Mouse (Mus musculus) midbrain, embryonic 11.5 days (tissue): ENCODE results near the gene Kif5a. TPM values are rescaled to one million over a fixed set of nuclear protein-coding genes. Genes with fewer than 3 reads are reported as not detected.

Source experiments
- ATAC-seq: fragments of 200-750 bp; cut with Nextera tagmentation; 2 replicates; pipeline ENCODE4 v1.8.0; 2017; ENCODE audit warnings: moderate TSS enrichment, moderate library complexity; ENCODE audit not compliant: low FRiP score
- DNase-seq: peaks from one replicate; pipeline ENCODE4 v3.0.0; 2015; ENCODE audit warnings: low spot score; ENCODE audit errors: missing footprints
- H3K27ac ChIP-seq: fragments of 300-500 bp; sonication (generic); 2 replicates; pipeline ENCODE4 v1.5.1; 2014; ENCODE audit warnings: low read depth, low read length
- H3K27me3 ChIP-seq: fragments of 300-500 bp; sonication (generic); 2 replicates; pipeline ENCODE4 v1.6.1; 2014; ENCODE audit warnings: mild to moderate bottlenecking, low read length, moderate library complexity, mixed read lengths; ENCODE audit not compliant: control insufficient read depth, insufficient read depth
- H3K36me3 ChIP-seq: fragments of 300-500 bp; sonication (generic); 2 replicates; pipeline ENCODE4 v1.6.1; 2014; ENCODE audit warnings: mild to moderate bottlenecking, low read length, moderate library complexity, mixed read lengths; ENCODE audit not compliant: control insufficient read depth, insufficient read depth
- H3K4me1 ChIP-seq: fragments of 300-500 bp; sonication (generic); 2 replicates; pipeline ENCODE4 v1.6.1; 2014; ENCODE audit warnings: low read length; ENCODE audit not compliant: control insufficient read depth, insufficient read depth
- H3K4me2 ChIP-seq: fragments of 300-500 bp; sonication (generic); 2 replicates; pipeline ENCODE4 v1.6.1; 2014; ENCODE audit warnings: mild to moderate bottlenecking, moderate library complexity
- H3K4me3 ChIP-seq: fragments of 300-500 bp; sonication (generic); 2 replicates; pipeline ENCODE4 v1.5.1; 2014; ENCODE audit warnings: low read depth, low read length
- H3K9ac ChIP-seq: fragments of 300-500 bp; sonication (generic); 2 replicates; pipeline ENCODE4 v1.6.1; 2014; ENCODE audit warnings: low read length
- H3K9me3 ChIP-seq: fragments of 300-500 bp; sonication (generic); 2 replicates; pipeline ENCODE4 v1.6.1; 2016; ENCODE audit warnings: low read length; ENCODE audit not compliant: control insufficient read depth
- WGBS: fragments of 180-500 bp; shearing (Covaris S2); extraction: QIAGEN DNeasy Blood & Tissue Kit; methylation state at CpG from one replicate; pipeline ENCODE4 v1.1.7; 2014; 5-methylcytosine and 5-hydroxymethylcytosine counted together
- polyA plus RNA-seq: library from polyadenylated mRNA; unstranded; fragments of >200 nt; fragmentation: Nextera tagmentation; extraction: Ambion mirVana; gene quantifications from 2 replicates; pipeline ENCODE4 v1.2.1, GENCODE M21; 2014

Gene Kif5a
- polyA plus RNA-seq, 1 experiment from 2014 or later = 26.3 TPM

DNA sequence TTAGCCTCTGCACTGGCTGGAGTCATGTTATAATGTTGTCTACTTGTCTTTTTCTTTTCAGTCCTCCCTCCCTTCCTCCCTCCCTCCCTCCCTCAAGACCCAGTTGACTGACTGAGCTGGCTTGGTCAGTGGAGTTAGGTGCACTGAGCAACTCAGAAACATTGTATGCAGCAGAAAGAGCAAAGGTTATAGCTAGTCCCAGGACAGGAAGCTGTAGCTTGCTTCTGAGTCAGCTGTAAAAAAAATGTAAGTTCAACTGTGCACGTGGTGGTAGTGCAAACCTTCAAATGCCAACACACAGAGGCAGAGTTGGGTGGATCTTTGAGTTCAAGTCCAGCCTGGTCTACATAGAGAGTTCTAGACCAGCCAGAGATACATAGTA is 48.7 kb downstream of the Kif5a start:
- H3K4me2 ChIP-seq = no peak overlapping the region
- 82% methylated on average over 1 of the region's 1 CpGs for WGBS
- DNase-seq (no peak), ATAC-seq (no peak)
- no peak overlapping the region for H3K27ac ChIP-seq
- no peak overlapping the region for H3K4me3 ChIP-seq
- peaks cover 8% of the 10 kb centered on the region for H3K4me1 ChIP-seq
- no peak overlapping the region for H3K9ac ChIP-seq
- no peaks in the 10 kb centered on the region for H3K27me3 ChIP-seq
- H3K36me3 ChIP-seq = no peaks in the 10 kb centered on the region
- H3K9me3 ChIP-seq = no peaks in the 10 kb centered on the region

GRCm38 (mm10) chr10:127213704-127214421 is 49.3 kb downstream of the Kif5a start:
- DNase-seq = no peak
- H3K4me3 ChIP-seq = no peak overlapping the region
- H3K27me3 ChIP-seq = no peaks in the 10 kb centered on the region
- no peaks in the 10 kb centered on the region for H3K36me3 ChIP-seq
- no peaks in the 10 kb centered on the region for H3K9me3 ChIP-seq
- WGBS = 86% methylated on average over 13 of the region's 13 CpGs
- H3K27ac ChIP-seq = no peak overlapping the region
- H3K9ac ChIP-seq = no peak overlapping the region
- peaks cover 8% of the 10 kb centered on the region for H3K4me1 ChIP-seq
- ATAC-seq = no peak
- no peak overlapping the region for H3K4me2 ChIP-seq

DNA sequence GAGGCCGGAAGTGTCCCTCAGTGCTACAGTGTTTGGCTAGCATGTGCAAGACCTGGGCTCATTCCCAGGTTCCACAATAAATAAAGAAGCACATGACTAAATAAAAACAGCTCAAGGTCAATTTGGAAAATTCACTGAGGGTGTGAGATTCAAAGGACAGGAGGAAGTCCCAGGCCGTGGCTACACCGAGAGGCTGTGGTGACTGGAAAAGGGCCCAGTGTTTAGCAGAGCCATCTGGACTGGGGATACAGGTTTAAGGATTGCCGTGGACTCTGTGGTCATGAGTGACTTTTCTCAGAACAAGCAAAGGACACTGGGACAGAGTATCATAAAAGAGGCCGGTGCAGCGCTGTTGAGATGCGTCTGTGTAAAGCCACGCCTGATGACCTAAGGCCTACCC is 49.9 kb downstream of the Kif5a start:
- Histone ChIP-seq H3K9me3 (no peaks in the 10 kb centered on the region), H3K27me3 (no peaks in the 10 kb centered on the region), H3K4me1 (peaks cover 8% of the 10 kb centered on the region), H3K9ac (no peak overlapping the region), H3K4me3 (no peak overlapping the region), H3K27ac (no peak overlapping the region), H3K36me3 (0 out of 2 replicates have a peak, but pooled peaks cover 2% of the 10 kb centered on the region), H3K4me2 (no peak overlapping the region)
- no peak for DNase-seq
- WGBS = 91% methylated on average over 8 of the region's 8 CpGs
- no peak for ATAC-seq

GRCm38 (mm10) chr10:127211414-127211854 is 51.7 kb downstream of the Kif5a start, which contains the start of gene Pip4k2c:
TSS of gene Pip4k2c (minus strand) at chr10:127211585.
- ATAC-seq (peak; percentile 96), DNase-seq (peak; percentile 97)
- Histone ChIP-seq H3K4me1 (peaks cover 8% of the 10 kb centered on the region), H3K4me2 (peak within 1 kb of the TSS; percentile 90), H3K27ac (no peak within 1 kb of the TSS), H3K4me3 (peak within 1 kb of the TSS; percentile 86), H3K27me3 (no peaks in the 10 kb centered on the region), H3K9me3 (no peaks in the 10 kb centered on the region), H3K36me3 (peaks cover 2% of the 10 kb centered on the region; the same call in 1 of the 2 replicates), H3K9ac (peak within 1 kb of the TSS; percentile 86)
- WGBS = under 1% methylated on average over 46 of the region's 47 CpGs

DNA sequence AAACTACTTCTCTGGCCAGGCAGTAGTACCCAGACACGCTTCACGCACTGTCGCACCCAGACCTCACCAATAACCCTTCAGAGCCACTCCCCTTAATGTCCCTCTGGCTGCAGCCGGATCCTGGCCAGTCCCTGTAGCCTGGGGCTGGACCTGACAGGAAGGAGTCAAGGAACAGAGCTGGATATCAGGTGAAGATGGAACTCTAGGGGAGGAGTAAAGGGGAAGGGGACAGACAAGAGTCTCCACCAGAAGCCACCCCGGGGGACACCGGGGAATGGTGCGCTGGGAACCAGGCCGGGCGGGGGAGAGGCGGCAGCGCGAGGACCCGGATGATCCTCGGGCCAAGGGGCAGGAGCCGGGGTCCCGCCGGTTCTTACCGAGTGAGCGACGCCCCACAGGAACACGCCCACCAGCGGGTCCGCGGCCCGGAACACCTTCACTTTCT is 52.2 kb downstream of the Kif5a start:
- Histone ChIP-seq H3K4me2 (peak overlapping the region; percentile 90), H3K4me1 (peaks cover 8% of the 10 kb centered on the region), H3K4me3 (peak overlapping the region; percentile 86), H3K36me3 (peaks cover 2% of the 10 kb centered on the region; the same call in 1 of the 2 replicates), H3K27me3 (no peaks in the 10 kb centered on the region), H3K9me3 (no peaks in the 10 kb centered on the region), H3K27ac (no peak overlapping the region), H3K9ac (peak overlapping the region; percentile 86)
- DNase-seq (no peak), ATAC-seq (peak; percentile 73)
- 0% methylated on average over 25 of the region's 25 CpGs for WGBS

- H3K9me3 ChIP-seq = no peaks in the 10 kb centered on the region
- peak overlapping the region; percentile 90 for H3K4me2 ChIP-seq
- H3K9ac ChIP-seq = no peak overlapping the region
- H3K36me3 ChIP-seq = peaks cover 2% of the 10 kb centered on the region; the same call in 1 of the 2 replicates
- H3K27me3 ChIP-seq = no peaks in the 10 kb centered on the region
- H3K4me3 ChIP-seq = no peak overlapping the region; the same call in 1 of the 2 replicates
- H3K4me1 ChIP-seq = peaks cover 8% of the 10 kb centered on the region
- no peak overlapping the region for H3K27ac ChIP-seq
- ATAC-seq (no peak), DNase-seq (no peak)
- WGBS = 86% methylated on average over 13 of the region's 13 CpGs
These were observed 53.1 kb downstream of the Kif5a start for GRCm38 (mm10) chr10:127209928-127210570.

GRCm38 (mm10) chr10:127208921-127209320 is 54.2 kb downstream of the Kif5a start:
- peaks cover 4% of the 10 kb centered on the region; the same call in 1 of the 2 replicates for H3K36me3 ChIP-seq
- no peak overlapping the region for H3K27ac ChIP-seq
- H3K27me3 ChIP-seq = no peaks in the 10 kb centered on the region
- H3K4me3 ChIP-seq = no peak overlapping the region
- H3K9me3 ChIP-seq = no peaks in the 10 kb centered on the region
- ATAC-seq (no peak), DNase-seq (no peak)
- WGBS = 84% methylated on average over 4 of the region's 4 CpGs
- no peak overlapping the region for H3K4me2 ChIP-seq
- no peak overlapping the region for H3K9ac ChIP-seq
- H3K4me1 ChIP-seq = peaks cover 8% of the 10 kb centered on the region

DNA sequence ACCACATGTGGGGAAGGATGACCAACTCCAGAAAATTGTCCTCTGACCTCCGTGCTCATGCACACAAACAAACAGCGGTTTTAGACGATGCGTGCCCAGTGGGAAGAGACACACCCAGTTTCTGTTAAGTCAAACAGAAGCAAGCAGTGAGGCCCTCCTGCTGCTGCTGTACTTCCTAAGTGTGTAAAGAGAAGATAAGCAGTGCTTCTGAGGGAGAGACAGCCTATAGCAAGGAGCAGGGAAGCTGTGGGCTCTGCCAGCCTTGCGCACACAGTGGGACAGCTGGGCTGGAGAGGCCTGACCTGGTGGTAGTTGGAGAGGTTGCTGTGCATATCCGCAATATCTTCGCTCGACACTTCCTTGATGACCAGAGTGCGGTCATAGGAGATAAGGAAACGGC is 57.8 kb downstream of the Kif5a start:
- peaks cover 6% of the 10 kb centered on the region; the same call in 1 of the 2 replicates for H3K36me3 ChIP-seq
- no peaks in the 10 kb centered on the region for H3K27me3 ChIP-seq
- H3K4me3 ChIP-seq = no peak overlapping the region
- DNase-seq = no peak
- H3K9ac ChIP-seq = no peak overlapping the region
- peaks cover under 1% of the 10 kb centered on the region; the same call in 1 of the 2 replicates for H3K4me1 ChIP-seq
- ATAC-seq = no peak
- no peaks in the 10 kb centered on the region for H3K9me3 ChIP-seq
- no peak overlapping the region for H3K4me2 ChIP-seq
- 87% methylated on average over 10 of the region's 10 CpGs for WGBS
- H3K27ac ChIP-seq = no peak overlapping the region; the same call in 1 of the 2 replicates

GRCm38 (mm10) chr10:127204589-127204988 is 58.6 kb downstream of the Kif5a start:
- no peaks in the 10 kb centered on the region for H3K9me3 ChIP-seq
- ATAC-seq = no peak
- H3K36me3 ChIP-seq = peaks cover 6% of the 10 kb centered on the region; the same call in 1 of the 2 replicates
- H3K4me3 ChIP-seq = no peak overlapping the region
- H3K27me3 ChIP-seq = no peaks in the 10 kb centered on the region
- H3K9ac ChIP-seq = no peak overlapping the region
- 0 out of 2 replicates have a peak overlapping the region, but pooled peaks have one; percentile 2 for H3K27ac ChIP-seq
- WGBS = 94% methylated on average over 5 of the region's 5 CpGs
- no peak for DNase-seq
- H3K4me2 ChIP-seq = no peak overlapping the region
- H3K4me1 ChIP-seq = no peaks in the 10 kb centered on the region
